Mouse (Mus musculus) layer of hippocampus, postnatal 25 days (tissue): ENCODE measurements around the gene Srbd1. TPM values are rescaled to one million over a fixed set of nuclear protein-coding genes. Genes with fewer than 3 reads are reported as not detected.

Experiments used
- DNase-seq, 2 experiments: peaks; one replicate each; pipeline ENCODE4 v3.0.0; 2022; ENCODE audit warnings: mixed read lengths in 2 of 2, low spot score in 1 of 2; ENCODE audit errors: extremely low spot score in 1 of 2
- total RNA-seq, 2 experiments: library from RNA; stranded (reverse); gene quantifications; 2 replicates each; pipeline ENCODE4 v1.2.3; 2021

Gene Srbd1
- total RNA-seq, 2 experiments from 2014 or later, result 14.4 to 15.1 TPM

- no peak for DNase-seq
These were observed 209.7 kb downstream of the Srbd1 start for GRCm38 (mm10) chr17:85935268-85935667.

Other genes with a start within 250 kb of the Srbd1 start
- gene Prkce, start 22.6 kb upstream of the Srbd1 start, total RNA-seq, result 100 to 1,000 TPM; 388 to 432 TPM